Mouse (Mus musculus) thymus, postnatal 10 days (tissue): ENCODE measurements at regions not wholly inside any gene's neighbourhood (a gene's known extent, or its start where the extent isn't known, plus 50 kb on each side); places are given as distances from the start of the nearest gene placed in this dataset.
A peak's percentile ranks its signal among the peaks of the same experiment; 100 is the strongest.

ENCODE experiments used
- DNase-seq, 2 experiments: peaks; one replicate each; pipeline ENCODE4 v3.0.0; 2021; ENCODE audit warnings: low spot score in 2 of 2

DNA sequence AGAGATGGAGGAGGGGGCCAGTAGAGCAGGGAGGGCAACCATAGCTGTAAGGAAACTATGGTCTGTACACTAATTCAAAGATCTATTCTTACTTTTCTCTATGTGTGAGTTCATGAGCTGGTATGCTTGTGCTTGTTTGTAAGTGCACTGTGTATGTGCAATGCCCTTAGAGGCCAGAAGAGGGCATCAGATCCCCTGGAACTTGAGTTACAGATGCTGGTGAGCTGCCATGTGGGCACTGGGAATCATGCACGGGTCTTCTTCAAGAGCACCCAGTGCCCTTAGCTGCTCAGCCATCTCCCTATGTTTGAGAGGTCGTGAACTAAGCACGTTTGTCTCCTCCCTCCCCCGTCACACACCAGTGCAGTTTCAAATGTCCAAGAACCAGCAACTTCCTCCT is 68.9 kb downstream of the Tbx3 start:
- no peak for DNase-seq

DNA sequence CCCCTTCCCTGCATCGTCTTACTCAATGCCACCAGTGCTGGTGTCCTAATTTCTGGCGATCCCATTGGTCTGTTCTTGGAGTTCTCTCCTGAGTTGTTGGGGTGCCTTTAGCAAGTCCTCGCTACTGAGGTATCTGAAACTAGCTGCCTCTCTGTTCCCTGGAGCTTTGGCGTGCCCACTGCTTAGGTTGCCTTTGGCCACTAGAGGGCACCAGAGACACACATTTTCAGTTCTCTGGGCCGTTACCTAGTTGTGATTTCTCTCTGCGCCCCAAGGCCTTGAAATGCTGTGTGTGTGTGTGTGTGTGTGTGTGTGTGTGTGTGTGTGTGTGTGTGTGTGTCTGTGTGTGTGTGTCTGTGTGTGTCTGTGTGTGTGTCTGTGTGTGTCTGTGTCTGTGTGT is 70.6 kb downstream of the Tbx3 start:
- DNase-seq = peak in 1 of 2 experiments; percentile 38

DNA sequence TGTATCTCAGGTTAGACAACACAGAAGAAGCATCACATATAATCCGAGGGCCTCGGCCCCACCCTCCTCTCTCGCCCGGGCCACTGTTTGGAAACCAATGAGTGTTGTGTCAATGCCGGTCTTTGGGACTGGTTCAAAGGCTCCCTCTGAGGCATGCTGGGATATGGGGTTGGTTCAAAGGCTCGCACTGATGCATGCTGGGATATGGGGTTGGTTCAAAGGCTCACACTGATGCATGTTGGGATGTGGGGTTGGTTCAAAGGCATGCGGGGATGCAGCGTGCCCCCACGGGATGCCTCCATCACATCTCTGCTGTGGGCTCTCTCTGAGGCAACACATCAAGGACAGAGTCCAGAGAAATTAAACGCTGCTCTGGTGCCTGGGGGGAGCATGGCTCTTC is 73.3 kb downstream of the Tbx3 start:
- DNase-seq = no peak

DNA sequence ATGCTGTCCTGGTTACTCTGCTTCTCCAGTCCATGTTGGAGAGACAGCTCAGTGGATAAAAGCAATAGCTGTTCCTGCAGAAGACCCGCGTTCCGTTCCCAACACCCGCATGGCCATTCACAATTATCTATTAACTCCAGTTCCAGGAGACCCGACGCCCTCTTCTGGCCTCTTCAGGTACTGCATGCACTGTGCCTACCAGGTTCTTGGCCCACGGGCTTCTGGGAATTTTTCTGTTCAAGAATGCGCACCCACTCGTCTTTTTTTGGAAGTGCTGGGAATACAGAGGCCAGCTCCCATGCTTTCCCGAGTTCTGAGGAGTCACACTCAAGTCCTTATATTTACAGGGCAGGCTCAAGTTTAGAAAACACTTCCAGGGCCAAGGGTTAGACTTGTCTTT is 76.6 kb downstream of the Tbx3 start:
- DNase-seq = no peak

DNA sequence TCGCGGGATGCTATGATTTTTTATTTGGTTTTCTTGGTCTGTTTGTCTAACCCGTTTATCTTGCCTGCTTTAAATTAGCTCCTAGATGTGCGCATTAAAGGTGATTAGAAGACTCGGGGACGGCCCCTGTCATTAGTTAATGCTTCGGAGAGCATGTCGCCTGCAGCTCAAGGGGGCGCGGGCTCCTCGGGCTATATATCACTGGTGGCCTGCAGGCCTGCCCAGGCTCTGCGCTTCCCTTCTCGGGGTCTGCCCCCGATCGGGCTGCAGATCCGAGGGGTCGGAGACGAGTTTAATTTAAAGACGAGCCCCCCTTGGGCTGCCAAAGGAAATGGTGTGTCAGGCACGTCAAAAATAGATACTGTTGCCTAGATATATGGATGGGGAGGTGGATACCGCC is 78.2 kb downstream of the Tbx3 start:
- no peak for DNase-seq

DNA sequence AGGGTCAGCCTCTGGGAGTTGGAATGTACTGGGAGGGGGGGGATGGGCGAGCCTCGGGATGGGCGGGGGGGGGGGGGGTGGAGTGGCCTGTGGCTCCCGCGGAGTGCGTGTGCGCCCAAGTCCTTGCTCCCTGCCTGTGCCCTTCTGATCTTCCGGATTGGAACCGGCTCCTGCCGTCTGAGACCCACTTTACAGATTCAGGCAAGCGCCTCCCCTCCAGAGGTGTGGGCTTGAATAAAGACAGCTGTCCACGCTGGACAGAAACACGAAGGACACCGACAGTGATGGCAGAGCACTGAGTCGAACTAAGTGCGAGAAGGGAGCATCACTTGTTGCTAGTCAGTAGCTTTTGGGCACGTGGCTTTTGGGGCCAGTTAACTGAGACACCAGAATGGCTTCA is 78.7 kb downstream of the Tbx3 start:
- DNase-seq = no peak

DNA sequence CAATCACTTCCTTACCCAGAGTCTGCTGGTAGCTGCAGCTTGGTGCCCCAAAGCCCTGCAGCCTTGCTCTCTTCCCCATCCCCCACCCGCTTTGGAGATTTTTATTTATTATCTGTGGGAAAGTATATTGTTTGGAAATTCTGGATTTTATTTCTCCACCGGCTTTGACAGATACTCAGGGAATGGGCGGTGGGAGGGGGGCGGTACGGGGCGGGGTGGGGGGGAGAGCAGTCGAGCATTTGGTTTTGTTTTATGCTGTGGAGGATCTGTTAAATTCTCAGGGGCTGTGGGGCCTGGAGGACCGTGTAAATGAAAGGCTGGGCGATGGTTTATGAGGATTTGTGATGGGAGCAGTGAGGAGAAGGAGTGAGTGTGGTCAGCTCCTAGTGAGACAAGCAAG is 76.7 kb upstream of the Tbx5 start:
- DNase-seq = no peak

DNA sequence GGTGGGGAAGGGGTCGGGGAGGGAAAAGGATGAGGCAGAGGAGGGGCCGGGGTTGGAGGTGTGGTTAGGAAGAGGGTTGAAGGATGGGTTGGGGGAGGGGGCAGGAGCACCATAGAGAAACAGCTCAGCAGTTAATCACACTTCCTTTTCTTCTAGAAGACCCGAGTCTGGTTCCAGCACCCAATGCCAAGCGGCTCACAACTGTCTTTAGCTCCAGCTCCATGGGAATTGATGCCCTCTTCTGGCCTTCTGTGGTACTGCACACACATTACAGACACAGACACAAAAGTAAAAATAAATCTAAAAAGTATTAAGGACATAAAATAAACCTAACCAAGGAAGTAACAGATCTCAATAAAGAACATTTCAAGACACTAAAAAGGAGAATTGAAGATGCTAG is 73.6 kb upstream of the Tbx5 start:
- DNase-seq = no peak

DNA sequence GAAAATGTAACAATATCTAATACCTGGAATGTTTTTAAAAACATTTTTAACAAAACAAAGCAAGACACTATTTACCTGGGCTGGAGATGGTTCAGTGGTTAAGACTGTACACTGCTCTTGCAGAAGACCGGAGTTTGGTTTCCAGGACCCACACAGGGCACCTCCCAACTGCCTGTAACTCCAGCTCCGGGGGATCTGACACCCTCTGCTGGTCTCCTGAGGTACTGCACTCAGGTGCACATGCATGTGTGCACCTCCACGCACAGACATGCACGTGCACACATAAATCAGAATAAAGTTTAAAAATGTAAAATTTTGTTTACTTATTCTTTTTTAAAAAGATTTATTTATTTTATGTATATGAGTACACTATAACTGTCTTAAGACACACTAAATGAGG is 70.4 kb upstream of the Tbx5 start:
- DNase-seq = no peak

DNA sequence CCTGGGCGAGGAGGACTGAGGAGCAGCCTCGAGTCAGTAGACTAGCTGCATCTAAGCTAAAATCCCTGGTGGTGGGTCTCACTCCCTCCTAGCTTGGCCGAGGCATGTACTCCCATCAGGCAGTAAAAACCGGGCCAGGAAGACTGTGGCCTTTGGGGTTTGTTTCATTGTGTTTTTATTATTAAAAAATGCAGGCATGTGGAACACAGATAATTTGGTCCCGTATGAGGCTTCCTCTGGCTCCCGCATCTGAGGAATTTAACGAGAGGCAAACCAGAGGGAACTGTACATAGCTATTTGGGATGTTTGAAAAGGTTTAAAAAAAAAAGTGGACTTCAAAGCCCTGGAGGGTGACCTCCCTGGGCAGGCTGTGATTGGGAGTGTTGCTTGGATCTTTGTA is 69.1 kb upstream of the Tbx5 start:
- no peak for DNase-seq

DNA sequence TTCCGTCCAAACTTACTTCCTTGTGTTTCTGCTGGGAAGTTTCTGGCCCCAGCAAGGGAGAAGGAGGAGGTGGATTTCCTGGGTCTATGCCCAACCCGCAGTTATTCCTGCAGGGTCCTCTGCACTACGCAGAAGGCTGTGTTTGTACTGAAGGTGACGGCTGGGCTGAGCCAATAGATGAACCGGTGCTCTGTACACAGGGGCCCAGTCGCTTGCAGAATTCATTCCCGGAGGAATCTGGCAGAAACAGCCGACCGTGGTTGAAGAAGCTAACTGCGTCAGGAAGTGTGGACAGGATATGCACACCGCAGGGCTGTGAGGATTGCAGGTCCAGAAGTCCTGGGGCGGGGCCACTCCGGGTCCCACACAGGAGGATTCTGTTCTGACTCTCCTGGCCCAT is 66.1 kb upstream of the Tbx5 start:
- no peak for DNase-seq

DNA sequence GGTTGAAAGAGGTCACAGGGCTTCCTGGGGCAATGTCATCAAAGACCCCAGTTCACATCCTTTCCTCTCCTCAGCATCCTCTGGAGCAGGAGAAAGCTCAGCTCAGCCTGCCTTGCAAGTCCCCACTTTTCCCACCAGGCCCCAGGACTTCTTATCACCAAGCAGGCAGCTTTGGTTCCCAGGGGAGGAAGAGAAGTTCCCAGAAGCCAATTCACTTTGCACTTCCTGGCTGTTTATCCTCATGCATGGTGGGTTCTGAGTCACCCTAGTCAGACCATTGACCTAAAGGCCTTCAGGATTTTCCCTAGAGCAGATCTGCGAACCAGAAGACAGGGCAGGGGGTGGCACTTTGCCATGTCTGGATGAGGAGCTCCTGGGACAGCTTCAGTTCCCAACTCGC is 61.5 kb upstream of the Tbx5 start:
- DNase-seq = no peak

DNA sequence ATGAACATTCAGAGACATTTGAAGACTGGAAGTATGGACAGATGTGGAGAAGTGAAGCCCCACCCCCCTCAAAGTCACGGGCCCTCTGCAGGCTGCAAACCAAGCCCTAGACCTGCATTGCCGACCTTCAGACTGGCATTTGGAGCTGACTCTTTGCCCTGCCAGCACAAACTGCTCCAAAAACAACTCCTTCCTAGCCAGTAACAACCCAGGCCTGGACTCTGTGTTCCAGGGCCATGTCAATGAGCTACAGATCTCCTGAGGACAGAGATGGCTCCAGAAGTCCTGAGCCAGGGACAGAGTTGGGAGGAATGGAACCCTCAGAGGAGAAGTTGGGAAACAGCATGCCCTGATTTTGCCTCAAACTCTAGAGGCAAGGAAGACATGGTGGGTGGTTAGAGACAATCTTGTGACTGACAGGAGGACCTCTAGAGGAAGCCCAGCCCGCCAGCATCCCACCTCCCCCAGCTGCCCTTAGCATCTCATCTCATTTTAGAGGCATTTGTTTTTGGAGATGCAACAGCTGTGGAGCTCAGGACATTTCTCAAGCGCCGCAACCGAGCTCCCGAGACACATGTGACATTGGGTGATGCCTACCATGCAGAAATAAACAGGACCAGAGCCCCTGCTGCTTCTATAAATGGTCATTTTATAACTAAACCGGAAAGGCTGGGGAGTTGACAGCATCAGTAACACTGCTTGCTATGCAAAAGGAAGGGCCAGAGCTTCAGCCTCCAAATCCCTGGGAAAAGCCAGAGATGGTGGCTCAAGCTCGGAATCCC is 56.2 kb upstream of the Tbx5 start:
- DNase-seq = no peak

DNA sequence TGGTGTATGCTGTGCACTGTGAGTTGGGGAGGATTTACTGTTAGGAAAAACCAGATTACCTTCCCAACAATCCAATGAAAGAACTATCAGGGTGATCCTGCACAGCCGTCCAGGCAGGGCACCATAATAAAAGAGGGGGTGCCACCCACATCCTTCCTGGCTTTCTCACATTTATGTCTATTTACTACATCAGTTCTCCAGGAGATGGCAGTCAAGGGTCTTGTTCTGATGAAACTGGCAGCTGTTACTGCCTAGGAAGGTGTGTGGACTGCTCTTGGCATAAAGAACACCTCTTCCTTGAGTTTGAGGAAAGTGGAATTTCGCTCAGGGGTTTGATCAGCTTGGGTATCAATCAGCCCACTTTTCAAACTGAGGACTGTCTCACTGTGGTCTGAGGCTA is 54.6 kb upstream of the Tbx5 start:
- peak in 1 of 2 experiments; percentile 31 for DNase-seq

DNA sequence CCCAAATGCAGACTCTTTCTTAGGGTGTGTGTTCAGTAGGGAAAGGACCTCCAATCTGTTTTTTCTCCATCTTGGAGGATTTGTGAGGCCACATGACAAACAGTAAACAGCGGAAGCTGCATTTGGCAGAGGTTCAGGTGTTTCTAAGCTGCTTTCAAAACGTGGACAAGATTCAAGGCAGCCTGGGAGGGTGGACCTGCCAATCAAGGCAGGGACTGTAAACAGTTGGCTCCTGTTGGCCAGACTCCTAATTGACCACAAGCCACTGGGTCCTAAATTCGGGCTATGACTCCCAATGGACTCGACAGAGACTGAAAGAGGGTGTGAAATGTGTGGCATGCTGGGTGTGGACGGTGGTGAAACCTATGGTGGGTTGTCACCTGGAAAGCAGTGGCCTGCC is 51.1 kb upstream of the Tbx5 start:
- no peak for DNase-seq
